Mouse (Mus musculus) thymus, postnatal 4 days (tissue): Measurements from ENCODE around the gene Rpap3.

Source experiments
- DNase-seq: peaks from one replicate; pipeline ENCODE4 v3.0.0; 2021

Gene Rpap3

DNA sequence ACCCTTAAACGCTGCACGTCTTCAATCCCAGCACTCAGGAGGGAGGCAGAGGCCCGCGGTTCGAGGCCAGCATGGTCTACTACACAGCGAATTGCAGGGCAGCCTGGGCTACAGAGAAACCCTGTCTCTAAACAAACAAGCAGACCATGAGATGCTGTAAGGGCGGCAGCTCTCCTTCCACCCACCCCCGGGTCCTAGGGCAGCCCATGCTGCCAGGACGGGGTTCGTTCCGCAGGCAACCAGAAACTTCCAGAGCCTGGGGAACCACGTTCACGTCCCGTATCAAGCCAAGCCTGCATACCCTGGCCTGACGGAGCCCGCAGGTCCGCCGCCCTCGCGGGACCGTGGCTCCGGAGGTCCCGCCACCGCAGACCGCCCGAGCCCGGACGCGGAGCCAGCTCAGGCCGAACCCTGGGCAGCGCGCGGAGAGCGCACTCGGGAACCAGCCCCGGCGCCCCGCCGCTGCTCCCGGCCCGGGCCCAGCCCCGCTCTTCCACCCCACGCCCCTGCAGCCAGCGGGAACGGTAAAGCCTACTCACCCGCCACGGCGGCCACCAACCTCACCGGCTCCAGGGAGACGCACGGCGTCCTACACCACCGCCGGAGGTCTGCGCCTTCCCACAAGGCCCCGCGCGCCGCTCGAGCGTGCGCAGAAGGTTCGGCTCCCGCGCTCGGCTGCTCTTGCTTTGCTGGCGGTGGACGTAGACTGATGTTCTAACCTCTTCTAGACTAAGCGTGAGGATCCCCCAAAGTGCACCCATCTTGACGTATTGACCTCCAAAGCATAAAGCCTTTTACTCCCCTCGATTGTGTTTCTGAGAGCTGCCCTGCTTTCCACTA lies at the start of gene Rpap3:
TSS of gene Rpap3 (minus strand) at position 615 of the 840 bp plus-strand sequence.
- peak; percentile 92 for DNase-seq

DNA sequence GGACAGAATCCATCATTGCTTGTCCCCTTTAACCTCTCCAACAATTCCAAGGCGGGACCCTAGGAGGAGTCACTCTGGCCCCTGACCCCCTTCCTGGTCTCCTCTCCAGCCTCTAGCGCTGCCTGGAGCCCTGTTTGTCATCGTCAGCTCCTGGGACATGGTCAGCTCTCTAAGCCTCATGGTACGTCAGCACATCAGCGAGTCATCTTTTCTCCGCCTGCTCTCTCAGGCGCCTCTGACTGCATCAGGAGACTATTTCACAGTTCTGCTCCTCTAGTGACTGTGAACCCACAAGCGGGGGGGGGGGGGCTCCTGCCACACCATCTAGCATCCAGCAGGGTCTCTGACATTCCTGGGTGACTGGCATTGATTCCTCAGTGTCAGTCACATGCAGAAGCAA lies 49.7 kb upstream of the Rpap3 start:
- DNase-seq: no peak

DNA sequence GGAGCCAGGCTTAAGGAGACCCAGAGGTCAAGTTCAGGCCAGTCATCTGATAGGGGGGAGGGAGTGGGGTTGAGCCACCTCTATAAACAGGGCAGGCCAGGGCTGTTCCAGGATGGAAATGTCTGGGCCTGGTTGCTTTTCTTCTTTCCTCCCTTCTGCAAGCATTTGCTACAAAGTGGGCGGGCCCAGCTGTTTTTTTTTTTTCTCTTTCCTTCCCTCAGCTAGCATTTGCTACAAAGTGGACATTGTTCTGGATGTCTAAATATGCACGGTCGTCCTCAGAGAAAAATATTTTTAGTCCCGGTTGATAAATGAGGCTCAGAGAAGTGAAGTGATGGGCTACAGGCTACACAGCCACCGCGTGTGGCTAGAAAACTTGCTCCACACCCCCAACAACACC lies 48.9 kb upstream of the Rpap3 start:
- no peak for DNase-seq

DNA sequence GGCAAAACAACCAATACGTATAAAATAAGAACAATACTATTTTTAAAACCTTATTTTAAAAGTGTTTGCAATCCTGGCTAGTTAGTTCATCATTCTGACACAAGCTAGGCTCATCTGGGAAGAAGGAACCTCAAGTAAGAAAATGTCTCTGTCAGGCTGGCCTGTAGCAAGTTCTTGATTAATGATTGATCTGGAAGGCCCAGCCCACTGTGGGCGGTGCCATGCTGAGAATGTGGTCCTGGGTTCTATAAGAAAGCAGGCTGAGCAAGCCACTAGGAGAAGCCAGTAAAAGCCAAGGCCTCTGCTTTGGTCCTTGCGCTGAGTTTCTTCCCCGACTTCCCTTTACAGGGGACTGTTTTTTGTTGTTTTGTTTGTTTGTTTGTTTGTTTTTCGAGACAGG lies 46.9 kb upstream of the Rpap3 start:
- DNase-seq: no peak

GRCm38 (mm10) chr15:97751676-97752075 lies 46.1 kb upstream of the Rpap3 start:
- peak; percentile 81 for DNase-seq

GRCm38 (mm10) chr15:97750697-97751096 lies 45.1 kb upstream of the Rpap3 start:
- peak; percentile 78 for DNase-seq

DNA sequence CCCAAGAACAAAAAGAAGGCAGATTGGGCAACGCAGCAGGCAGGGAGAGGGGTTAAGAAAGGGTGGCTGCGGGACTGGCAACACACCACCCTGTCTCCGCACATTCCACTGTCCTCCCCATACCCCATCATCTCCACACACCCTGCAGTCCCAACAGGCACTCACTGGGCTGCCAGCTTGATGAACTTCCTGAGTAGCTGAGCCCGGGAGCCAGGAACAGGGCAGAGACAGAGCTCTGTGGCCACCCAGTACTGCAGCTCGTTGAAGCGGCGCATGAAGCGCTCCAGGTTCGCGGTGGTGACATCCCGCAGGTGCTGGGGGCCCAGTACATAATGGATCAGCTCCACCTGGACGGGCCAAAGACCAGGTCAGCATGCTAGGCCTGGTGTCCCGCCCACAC lies 44.2 kb upstream of the Rpap3 start:
- peak; percentile 72 for DNase-seq

DNA sequence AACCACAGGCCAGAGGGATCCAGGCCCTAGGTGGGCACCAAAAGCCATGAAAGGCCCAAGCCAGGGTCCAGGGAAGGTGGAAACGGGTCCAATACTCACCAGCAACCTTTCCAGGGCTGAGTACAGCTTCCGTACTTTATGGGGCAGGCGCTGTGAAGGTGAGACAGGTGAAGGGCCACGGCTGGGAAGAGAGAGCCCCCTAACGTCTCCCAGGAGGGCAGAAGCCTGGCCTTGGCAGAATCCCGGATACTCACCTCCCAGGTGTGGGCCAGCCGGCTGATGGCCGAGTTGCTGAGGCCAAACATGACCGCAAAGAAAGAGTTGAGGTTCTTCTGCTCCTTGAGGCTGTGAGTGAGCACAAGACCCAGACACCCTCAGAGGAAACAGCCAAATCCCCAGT lies 43.8 kb upstream of the Rpap3 start:
- DNase-seq: no peak

DNA sequence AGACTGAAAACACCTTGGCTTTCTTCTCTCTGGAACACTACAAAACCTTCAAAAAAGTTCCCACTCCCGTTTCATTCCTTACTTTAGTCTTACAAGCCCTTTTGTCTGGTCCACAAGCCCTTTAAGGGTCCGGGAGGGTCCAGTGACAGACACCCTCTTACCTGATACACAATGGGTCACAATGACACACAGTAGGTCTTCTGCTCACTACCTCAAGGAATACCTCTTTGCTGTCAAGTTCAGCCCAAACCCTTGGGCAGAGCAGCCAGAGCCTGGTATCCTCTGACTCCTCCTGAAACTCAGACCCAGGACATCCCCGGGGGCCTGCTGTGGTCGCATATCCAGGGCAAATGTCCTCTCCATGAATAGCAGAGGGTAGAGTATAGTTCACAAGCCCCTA lies 43.3 kb upstream of the Rpap3 start:
- no peak for DNase-seq

- peak; percentile 82 for DNase-seq
Observed at GRCm38 (mm10) chr15:97748309-97748708, 42.7 kb upstream of the Rpap3 start.

DNA sequence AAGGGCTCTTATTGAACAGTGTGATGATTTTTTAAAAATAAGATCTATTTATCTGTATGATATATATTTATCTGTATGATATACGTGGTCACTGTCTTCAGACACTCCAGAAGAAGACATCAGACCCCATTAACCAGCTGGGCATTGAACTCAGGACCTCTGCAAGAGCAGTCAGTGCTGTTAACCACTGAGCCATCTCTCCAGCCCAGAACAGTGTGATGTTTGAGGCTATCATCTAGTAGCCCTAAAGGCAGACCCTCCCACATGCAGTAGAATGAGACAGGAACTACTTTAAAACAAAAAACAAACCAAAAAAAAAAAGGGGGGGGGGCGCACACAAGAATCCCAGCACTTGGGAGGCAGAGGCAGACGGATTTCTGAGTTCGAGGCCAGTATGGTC lies 41.9 kb upstream of the Rpap3 start:
- DNase-seq: no peak

GRCm38 (mm10) chr15:97746748-97747147 lies 41.1 kb upstream of the Rpap3 start:
- no peak for DNase-seq

- no peak for DNase-seq
Observed at GRCm38 (mm10) chr15:97746278-97746677, 40.7 kb upstream of the Rpap3 start.

- DNase-seq: no peak
Observed at GRCm38 (mm10) chr15:97745331-97745730, 39.7 kb upstream of the Rpap3 start.

DNA sequence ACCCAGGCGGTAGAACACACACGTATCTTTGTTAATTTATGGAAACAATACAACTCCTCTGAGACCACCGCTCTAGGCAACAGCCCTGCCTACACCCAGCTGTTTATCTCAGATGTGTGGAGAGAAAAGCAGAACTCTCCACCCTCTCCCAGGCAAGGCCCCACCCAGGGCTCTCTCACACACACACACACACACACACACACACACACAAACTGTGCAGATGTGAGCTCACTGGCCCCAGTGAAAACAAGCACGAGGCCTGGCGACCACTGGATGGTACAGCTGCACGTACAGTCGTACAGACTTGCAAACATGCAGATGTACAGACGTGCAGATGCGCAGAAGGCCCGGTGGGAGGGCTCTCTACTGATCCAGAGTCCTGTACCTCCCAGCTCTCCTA lies 39.3 kb upstream of the Rpap3 start:
- peak; percentile 73 for DNase-seq

- no peak for DNase-seq
Observed at GRCm38 (mm10) chr15:97743961-97744525, 38.4 kb upstream of the Rpap3 start.

- no peak for DNase-seq
Observed at GRCm38 (mm10) chr15:97743210-97743609, 37.6 kb upstream of the Rpap3 start.

DNA sequence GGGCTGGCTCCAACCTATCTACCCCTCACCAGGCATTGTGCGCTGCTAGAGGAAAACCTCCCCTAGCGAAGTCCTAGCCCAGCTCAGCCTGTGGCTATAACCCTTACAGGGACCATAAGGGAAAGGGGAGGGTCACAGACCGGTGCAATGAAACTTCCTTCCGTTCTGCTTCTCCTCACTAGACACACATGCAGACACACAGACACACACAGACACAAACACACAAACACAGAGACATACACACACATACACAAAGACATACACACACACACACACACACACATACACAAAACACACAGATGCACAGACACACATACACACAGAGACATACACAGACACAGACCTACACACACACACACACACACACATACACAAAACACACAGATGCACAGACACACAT lies 37.0 kb upstream of the Rpap3 start:
- DNase-seq: no peak

- DNase-seq: no peak
Observed at GRCm38 (mm10) chr15:97742074-97742473, 36.4 kb upstream of the Rpap3 start.

DNA sequence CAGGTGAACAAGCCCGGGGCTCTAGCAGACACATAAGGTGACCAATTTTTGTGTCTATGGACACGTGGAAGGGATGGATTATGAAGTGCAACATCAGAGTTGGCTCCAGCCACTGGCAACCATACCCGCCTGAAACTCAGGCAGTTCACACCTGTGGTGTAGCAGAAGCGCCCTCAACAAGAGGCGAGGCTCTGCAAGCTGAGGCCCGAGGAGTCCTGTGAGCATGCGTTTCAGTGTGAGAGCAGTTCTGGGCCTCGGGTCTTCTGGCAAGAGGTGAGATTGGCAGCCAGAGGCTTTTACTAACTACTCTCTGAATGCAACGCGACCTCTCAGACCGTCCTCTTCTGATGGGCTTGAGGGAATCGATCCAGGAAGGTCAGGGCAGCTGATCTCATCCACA lies 36.0 kb upstream of the Rpap3 start:
- peak; percentile 56 for DNase-seq

- no peak for DNase-seq
Observed at GRCm38 (mm10) chr15:97740283-97740732, 34.7 kb upstream of the Rpap3 start.

DNA sequence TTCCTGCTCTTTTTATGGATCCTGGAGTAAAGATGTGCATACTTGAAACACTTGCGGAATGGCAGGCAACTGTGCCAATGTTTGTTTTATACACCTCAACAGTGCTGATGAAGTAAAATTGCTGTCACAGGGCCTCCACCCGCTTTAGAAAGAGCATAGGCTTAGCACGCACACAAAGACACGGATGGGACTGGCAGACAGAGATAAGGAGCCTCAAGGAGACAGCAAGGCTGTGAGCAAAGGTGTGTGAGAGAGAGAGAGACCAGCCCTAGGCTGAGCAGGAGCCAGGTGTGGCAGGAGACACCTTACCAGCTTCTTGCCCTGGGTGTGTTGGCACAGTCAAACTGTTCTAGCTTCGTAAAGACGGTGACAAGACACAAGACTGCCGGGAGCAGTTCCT lies 33.3 kb upstream of the Rpap3 start:
- DNase-seq: no peak

DNA sequence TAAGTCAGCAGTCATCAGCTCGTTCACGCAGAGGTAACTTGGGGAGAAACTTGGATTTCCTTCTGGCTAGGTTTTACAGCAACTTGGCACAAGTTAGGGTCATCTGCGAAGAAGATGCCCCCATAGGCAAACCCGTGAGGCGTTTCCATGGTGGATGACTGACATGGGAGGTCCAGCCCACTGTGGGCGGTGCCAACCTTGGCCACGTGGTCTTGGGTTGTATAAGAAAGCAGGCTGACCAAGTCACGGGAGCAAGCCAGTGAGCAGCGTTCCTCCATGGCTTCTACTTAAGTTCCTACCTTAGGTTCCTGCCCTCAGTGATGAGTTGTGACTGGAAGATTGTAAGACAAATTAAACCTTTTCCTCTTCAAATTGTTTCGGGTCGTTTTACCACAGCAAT lies 26.4 kb upstream of the Rpap3 start:
- DNase-seq: peak; percentile 45

GRCm38 (mm10) chr15:97731111-97731510 lies 25.5 kb upstream of the Rpap3 start, which contains the start of gene Endou:
Gene Endou, minus strand, starts transcription at chr15:97731339.
- peak; percentile 68 for DNase-seq

DNA sequence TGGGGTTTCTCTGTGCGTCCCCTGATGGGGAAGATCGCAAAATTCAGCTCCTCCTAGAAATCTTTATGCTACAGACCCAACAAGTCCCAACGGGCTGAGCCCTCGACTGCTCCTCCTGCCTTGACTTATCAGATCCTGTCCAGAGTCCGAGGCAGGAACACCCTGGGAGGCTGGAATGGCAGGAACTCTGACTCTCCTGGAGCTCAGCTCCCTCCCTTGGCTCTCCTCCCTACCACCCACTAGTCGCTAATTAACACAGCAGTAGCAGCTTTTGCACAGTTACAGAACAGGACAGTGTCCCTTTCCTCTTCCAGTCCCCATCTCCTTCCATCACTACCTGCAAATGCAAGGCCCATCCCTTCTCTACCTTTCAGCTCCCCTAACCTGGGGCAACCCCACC lies 24.7 kb upstream of the Rpap3 start:
- DNase-seq: peak; percentile 45
